Mouse (Mus musculus) ES-Bruce4 (cell line): Measurements from ENCODE around the gene Grip2. TPM values are rescaled to one million over a fixed set of nuclear protein-coding genes. Genes with fewer than 3 reads are reported as not detected.

Source experiments
- H3K27ac ChIP-seq: 2 replicates; pipeline ENCODE4 v1.5.1; 2012; ENCODE audit warnings: low read length, inconsistent platforms; ENCODE audit not compliant: insufficient read depth
- H3K27me3 ChIP-seq: 2 replicates; pipeline ENCODE4 v1.6.1; 2012; ENCODE audit warnings: mild to moderate bottlenecking, low read length, inconsistent platforms; ENCODE audit not compliant: control insufficient read depth, poor library complexity, insufficient read depth, severe bottlenecking
- H3K36me3 ChIP-seq: 2 replicates; pipeline ENCODE4 v1.6.1; 2012; ENCODE audit warnings: inconsistent platforms, mild to moderate bottlenecking, low read length, moderate library complexity; ENCODE audit not compliant: control insufficient read depth, poor library complexity, insufficient read depth, severe bottlenecking
- H3K4me1 ChIP-seq: one replicate; pipeline ENCODE4 v1.8.1; 2011; ENCODE audit warnings: low read length; ENCODE audit not compliant: control insufficient read depth, insufficient read depth
- H3K4me3 ChIP-seq: 2 replicates; pipeline ENCODE4 v1.5.1; 2011; ENCODE audit warnings: low read depth, mild to moderate bottlenecking, low read length
- H3K9ac ChIP-seq: 2 replicates; pipeline ENCODE4 v1.6.1; 2012; ENCODE audit warnings: low read depth, mild to moderate bottlenecking, inconsistent platforms; ENCODE audit not compliant: poor library complexity, severe bottlenecking
- H3K9me3 ChIP-seq: replicated peaks from 2 replicates; pipeline ENCODE4 v1.6.1; 2012; ENCODE audit warnings: mild to moderate bottlenecking, low read length, inconsistent platforms; ENCODE audit not compliant: control insufficient read depth, poor library complexity, insufficient read depth, severe bottlenecking
- CTCF ChIP-seq: IDR thresholded peaks from one replicate; pipeline ENCODE4 v1.8.1; 2011; ENCODE audit warnings: low read depth, low read length
- EP300 ChIP-seq: IDR thresholded peaks from 2 replicates; pipeline ENCODE4 v1.6.1; 2011; ENCODE audit warnings: low read depth, low read length; ENCODE audit not compliant: insufficient read depth
- POLR2A ChIP-seq: IDR thresholded peaks from one replicate; pipeline ENCODE4 v1.8.1; 2011; ENCODE audit warnings: low read length; ENCODE audit not compliant: insufficient read depth
- polyA plus RNA-seq: library from polyadenylated mRNA; stranded (reverse); fragments of >200 nt; gene quantifications from 2 replicates; pipeline ENCODE4 v1.2.4, GENCODE M21; 2011; ENCODE audit warnings: low read depth; ENCODE audit not compliant: missing spikeins, insufficient read depth, insufficient read length

Grip2 gene
- 0.18 and 0.46 TPM in 2 replicates for polyA plus RNA-seq

DNA sequence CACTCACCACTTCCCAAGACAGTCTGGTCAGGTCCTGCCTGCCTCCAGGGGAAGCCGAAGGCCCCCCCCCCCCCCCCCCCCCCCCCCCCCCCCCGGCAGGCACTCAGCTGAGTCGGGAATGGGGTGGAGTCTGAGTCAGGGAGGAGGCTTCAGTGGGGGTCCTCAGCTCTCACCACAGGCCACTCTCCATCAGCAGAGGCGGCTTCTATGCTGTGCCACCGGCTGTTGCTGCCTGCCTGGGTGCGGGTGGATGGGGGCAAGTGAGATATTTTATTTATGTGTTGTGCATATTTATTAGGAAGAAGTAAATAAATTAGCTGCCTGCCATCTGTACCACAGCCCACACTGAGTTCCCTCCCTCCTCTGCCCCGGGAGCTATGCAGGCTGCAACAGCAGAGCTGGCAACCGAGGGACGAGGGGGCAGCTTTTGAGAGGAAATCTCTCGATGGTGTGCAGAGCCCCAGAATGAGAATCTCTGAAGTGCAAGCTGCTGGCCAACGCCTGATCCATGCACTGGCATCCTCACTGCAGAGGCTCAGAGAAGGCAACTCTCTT is at the start of gene Grip2:
Gene Grip2, minus strand, starts transcription at position 235 of the 555 bp plus-strand sequence.
- Histone ChIP-seq H3K4me1 (no peaks in the 10 kb centered on the region), H3K9ac (no peak within 1 kb of the TSS), H3K36me3 (no peaks in the 10 kb centered on the region), H3K9me3 (no peaks in the 10 kb centered on the region), H3K27me3 (no peaks in the 10 kb centered on the region), H3K4me3 (no peak within 1 kb of the TSS), H3K27ac (no peak within 1 kb of the TSS)
- TF ChIP-seq CTCF (no peak), EP300 (no peak), POLR2A (no peak)

- no peak overlapping the region for H3K4me3 ChIP-seq
- no peaks in the 10 kb centered on the region for H3K36me3 ChIP-seq
- no peaks in the 10 kb centered on the region for H3K9me3 ChIP-seq
- TF ChIP-seq POLR2A (no peak), EP300 (no peak), CTCF (no peak)
- H3K9ac ChIP-seq: no peak overlapping the region
- no peaks in the 10 kb centered on the region for H3K27me3 ChIP-seq
- no peaks in the 10 kb centered on the region for H3K4me1 ChIP-seq
- no peak overlapping the region for H3K27ac ChIP-seq
These were observed 45.7 kb upstream of the Grip2 start for GRCm38 (mm10) chr6:91872781-91873180.

- H3K27ac ChIP-seq: no peak overlapping the region
- TF ChIP-seq EP300 (no peak), CTCF (no peak), POLR2A (no peak)
- H3K4me3 ChIP-seq: no peak overlapping the region
- H3K9me3 ChIP-seq: no peaks in the 10 kb centered on the region
- no peaks in the 10 kb centered on the region for H3K4me1 ChIP-seq
- H3K27me3 ChIP-seq: no peaks in the 10 kb centered on the region
- H3K9ac ChIP-seq: no peak overlapping the region
- H3K36me3 ChIP-seq: no peaks in the 10 kb centered on the region
These were observed 41.0 kb upstream of the Grip2 start for GRCm38 (mm10) chr6:91868091-91868490.

DNA sequence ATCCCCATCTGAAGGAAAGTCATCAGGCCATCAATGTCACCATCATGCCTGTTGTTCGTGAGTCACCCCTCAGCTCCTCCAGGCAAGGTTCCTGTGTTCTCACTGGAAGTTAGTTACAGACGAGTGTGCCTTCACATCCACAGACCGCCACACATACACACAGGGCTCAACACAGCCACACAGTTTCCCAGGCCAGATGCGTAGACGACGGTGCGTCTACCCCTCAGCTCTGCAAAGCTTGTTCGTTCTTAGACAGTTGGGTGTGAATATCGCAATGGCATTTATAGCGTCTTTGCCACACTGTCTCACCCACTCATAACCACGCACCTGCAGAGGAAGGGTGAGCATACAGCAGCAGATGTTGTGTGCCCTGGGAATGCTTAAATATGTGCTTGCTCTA is 38.6 kb upstream of the Grip2 start:
- Histone ChIP-seq H3K36me3 (no peaks in the 10 kb centered on the region), H3K9me3 (no peaks in the 10 kb centered on the region), H3K27ac (no peak overlapping the region), H3K27me3 (no peaks in the 10 kb centered on the region), H3K4me3 (no peak overlapping the region), H3K4me1 (no peaks in the 10 kb centered on the region), H3K9ac (no peak overlapping the region)
- TF ChIP-seq EP300: no peak
- no peak for TF ChIP-seq POLR2A
- TF ChIP-seq CTCF: no peak

GRCm38 (mm10) chr6:91864595-91864994 is 37.5 kb upstream of the Grip2 start:
- Histone ChIP-seq H3K9me3 (no peaks in the 10 kb centered on the region), H3K36me3 (no peaks in the 10 kb centered on the region), H3K9ac (no peak overlapping the region), H3K4me3 (no peak overlapping the region), H3K27me3 (no peaks in the 10 kb centered on the region), H3K4me1 (no peaks in the 10 kb centered on the region), H3K27ac (no peak overlapping the region)
- TF ChIP-seq POLR2A (no peak), EP300 (no peak), CTCF (no peak)

DNA sequence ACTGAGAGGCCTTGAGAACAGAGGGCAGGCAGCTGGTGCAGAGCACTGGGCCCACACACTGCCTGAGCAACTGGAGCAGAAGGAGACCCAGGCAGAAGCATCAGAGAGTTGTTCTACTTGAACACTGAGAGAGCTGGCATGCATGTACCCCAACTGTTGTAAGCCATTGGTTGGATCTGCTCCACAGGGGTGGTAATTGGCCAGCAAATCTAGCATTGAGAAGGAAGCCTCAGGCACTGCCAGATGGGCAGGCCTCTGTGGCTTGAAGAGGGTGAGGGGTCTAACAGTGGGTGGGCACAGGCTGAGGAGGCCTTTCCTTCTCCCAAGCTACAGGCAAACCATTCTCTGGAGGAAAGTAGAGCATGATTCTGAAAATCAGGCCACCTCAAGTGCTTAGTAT is 35.8 kb upstream of the Grip2 start:
- no peaks in the 10 kb centered on the region for H3K4me1 ChIP-seq
- TF ChIP-seq CTCF (no peak), POLR2A (no peak), EP300 (no peak)
- no peak overlapping the region for H3K4me3 ChIP-seq
- no peaks in the 10 kb centered on the region for H3K27me3 ChIP-seq
- H3K9ac ChIP-seq: no peak overlapping the region
- no peaks in the 10 kb centered on the region for H3K9me3 ChIP-seq
- H3K27ac ChIP-seq: no peak overlapping the region
- no peaks in the 10 kb centered on the region for H3K36me3 ChIP-seq
